Mouse (Mus musculus) brain, adult 2 months (tissue): ENCODE measurements at regions not wholly inside any gene's neighbourhood (a gene's known extent, or its start where the extent isn't known, plus 50 kb on each side); places are given as distances from the start of the nearest gene placed in this dataset.
A peak's percentile ranks its signal among the peaks of the same experiment; 100 is the strongest.

Experiments
- DNase-seq: peaks from one replicate; pipeline ENCODE4 v3.0.0; 2011; ENCODE audit warnings: low read depth, low spot score

GRCm38 (mm10) chr6:139027696-139028095 lies 369.4 kb upstream of the Igbp1b start:
- DNase-seq = peak; percentile 10

- DNase-seq = no peak
These were observed 356.2 kb upstream of the Igbp1b start for GRCm38 (mm10) chr6:139014526-139014925.

GRCm38 (mm10) chr6:139010501-139010900 lies 352.2 kb upstream of the Igbp1b start:
- no peak for DNase-seq
